Mouse (Mus musculus): ENCODE measurements around the gene Cdc20.

DNA sequence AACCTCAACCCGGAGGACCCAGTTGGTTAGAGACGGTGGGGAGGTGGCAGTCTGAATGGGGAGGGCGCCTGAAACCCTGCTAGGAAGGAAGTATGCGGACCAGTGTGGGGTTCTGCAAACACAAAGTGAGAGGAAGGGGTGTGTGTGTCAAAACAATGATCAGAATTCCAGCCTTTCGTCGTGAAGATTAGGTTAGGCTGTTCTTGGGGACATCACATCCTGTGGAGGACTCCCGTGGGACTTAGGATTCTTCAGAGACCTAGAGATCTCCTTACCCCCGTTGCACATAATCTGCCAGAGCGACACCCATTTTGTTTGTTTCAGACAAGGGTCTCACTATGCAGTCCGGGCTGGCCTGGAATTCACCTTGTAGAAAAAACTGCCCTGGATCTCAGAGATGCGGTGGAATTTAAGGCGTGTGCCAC, 689 bp upstream of the Cdc20 start:
- TF ChIP-seq GATA1 (IDR thresholded peaks at IDR 0.05; ENCODE audit: borderline replicate concordance, low read length), result no peak
- no peak for TF ChIP-seq FLI1 (IDR thresholded peaks at IDR 0.05; ENCODE audit: low read length)

All from megakaryocyte, embryonic 14.5 days (primary cell).